Mouse (Mus musculus) neural tube, embryonic 15.5 days (tissue): ENCODE measurements at regions not wholly inside any gene's neighbourhood (a gene's known extent, or its start where the extent isn't known, plus 50 kb on each side); places are given as distances from the start of the nearest gene placed in this dataset.

Source experiments
- ATAC-seq: fragments of 200-750 bp; cut with Nextera tagmentation; 2 replicates; pipeline ENCODE4 v1.8.0; 2017; ENCODE audit warnings: mild to moderate bottlenecking, moderate TSS enrichment, moderate library complexity; ENCODE audit not compliant: low FRiP score
- H3K27ac ChIP-seq: fragments of 300-500 bp; sonication (generic); replicated peaks from 2 replicates; pipeline ENCODE4 v1.5.1; 2015; ENCODE audit warnings: mild to moderate bottlenecking, inconsistent platforms
- H3K27me3 ChIP-seq: fragments of 300-500 bp; sonication (generic); replicated peaks from 2 replicates; pipeline ENCODE4 v1.6.1; 2015; ENCODE audit warnings: inconsistent platforms
- H3K36me3 ChIP-seq: fragments of 300-500 bp; sonication (generic); 2 replicates; pipeline ENCODE4 v1.6.1; 2015; ENCODE audit warnings: inconsistent platforms
- H3K4me1 ChIP-seq: fragments of 300-500 bp; sonication (generic); 2 replicates; pipeline ENCODE4 v1.6.1; 2015; ENCODE audit warnings: inconsistent platforms
- H3K4me2 ChIP-seq: fragments of 300-500 bp; sonication (generic); 2 replicates; pipeline ENCODE4 v1.6.1; 2015; ENCODE audit warnings: inconsistent platforms, mild to moderate bottlenecking, moderate library complexity
- H3K4me3 ChIP-seq: fragments of 300-500 bp; sonication (generic); replicated peaks from 2 replicates; pipeline ENCODE4 v1.5.1; 2015; ENCODE audit warnings: mild to moderate bottlenecking, inconsistent platforms
- H3K9ac ChIP-seq: fragments of 300-500 bp; sonication (generic); replicated peaks from 2 replicates; pipeline ENCODE4 v1.6.1; 2015; ENCODE audit warnings: mild to moderate bottlenecking, inconsistent platforms
- H3K9me3 ChIP-seq: fragments of 300-500 bp; sonication (generic); replicated peaks from 2 replicates; pipeline ENCODE4 v1.6.1; 2016; ENCODE audit warnings: inconsistent platforms
- WGBS: fragments of 180-500 bp; shearing (Covaris S2); methylation state at CpG from one replicate; pipeline ENCODE4 v1.1.7; 2015; ENCODE audit warnings: mixed read lengths; 5-methylcytosine and 5-hydroxymethylcytosine counted together

DNA sequence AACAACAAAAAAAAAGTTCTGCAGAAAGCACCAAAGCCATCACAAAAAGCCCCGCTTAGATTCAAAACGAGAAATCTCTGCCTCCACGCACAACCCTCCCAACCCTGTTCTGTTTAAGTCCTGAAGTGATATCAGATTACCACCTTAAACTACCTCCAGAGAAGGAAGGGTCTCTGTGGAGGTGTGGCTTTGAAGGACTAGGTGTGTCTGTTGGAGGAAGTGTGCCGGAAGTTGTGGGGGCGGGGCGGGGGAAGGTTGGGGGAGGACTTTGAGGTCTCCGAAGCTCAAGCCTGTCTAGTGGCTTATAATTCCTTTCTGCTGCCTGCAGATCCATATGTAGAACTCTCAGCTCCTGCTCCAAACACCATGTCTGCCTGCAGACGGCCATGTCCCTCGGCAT lies 173.6 kb downstream of the Mreg start:
- H3K4me1 ChIP-seq: 0 out of 2 replicates have a peak, but pooled peaks cover 3% of the 10 kb centered on the region
- H3K4me2 ChIP-seq: no peak overlapping the region
- 78% methylated on average over 9 of the region's 9 CpGs for WGBS
- no peak overlapping the region for H3K4me3 ChIP-seq
- no peaks in the 10 kb centered on the region for H3K9me3 ChIP-seq
- ATAC-seq: no peak
- H3K27me3 ChIP-seq: no peaks in the 10 kb centered on the region
- no peak overlapping the region for H3K27ac ChIP-seq
- no peaks in the 10 kb centered on the region for H3K36me3 ChIP-seq
- no peak overlapping the region for H3K9ac ChIP-seq

DNA sequence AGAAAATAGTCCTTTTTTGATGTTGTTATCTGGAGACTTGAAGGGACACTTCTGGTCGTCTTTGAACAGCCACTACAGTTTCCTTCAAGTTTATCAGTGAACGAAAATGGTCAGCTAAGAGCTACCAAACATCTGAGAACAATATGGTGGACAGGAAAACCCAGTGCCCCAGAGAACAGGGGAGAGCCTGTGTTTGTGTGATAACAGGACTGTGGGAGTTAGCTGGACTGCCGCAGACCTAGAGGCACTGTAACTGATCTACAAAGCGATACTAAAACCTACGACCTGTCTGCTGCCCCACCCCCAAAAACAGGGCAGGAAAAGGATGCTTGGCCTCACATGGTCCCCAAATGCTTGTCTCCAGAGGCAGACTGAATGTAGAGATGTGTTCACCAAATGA lies 175.5 kb downstream of the Mreg start:
- no peaks in the 10 kb centered on the region for H3K27me3 ChIP-seq
- 84% methylated on average over 5 of the region's 5 CpGs for WGBS
- H3K36me3 ChIP-seq: no peaks in the 10 kb centered on the region
- no peak overlapping the region for H3K9ac ChIP-seq
- H3K4me2 ChIP-seq: no peak overlapping the region
- no peak overlapping the region for H3K4me3 ChIP-seq
- H3K27ac ChIP-seq: no peak overlapping the region
- ATAC-seq: no peak
- 0 out of 2 replicates have a peak, but pooled peaks cover 3% of the 10 kb centered on the region for H3K4me1 ChIP-seq
- H3K9me3 ChIP-seq: no peaks in the 10 kb centered on the region

- Histone ChIP-seq H3K4me3 (no peak overlapping the region), H3K4me1 (0 out of 2 replicates have a peak, but pooled peaks cover 3% of the 10 kb centered on the region), H3K4me2 (no peak overlapping the region), H3K9ac (no peak overlapping the region), H3K36me3 (no peaks in the 10 kb centered on the region), H3K9me3 (no peaks in the 10 kb centered on the region), H3K27ac (no peak overlapping the region), H3K27me3 (no peaks in the 10 kb centered on the region)
- ATAC-seq: no peak
- 79% methylated on average over 5 of the region's 5 CpGs for WGBS
Measured at GRCm38 (mm10) chr1:72036141-72036540, 176.0 kb downstream of the Mreg start.

- 89% methylated on average over 2 of the region's 2 CpGs for WGBS
Measured at GRCm38 (mm10) chr1:72033941-72034340, 178.2 kb downstream of the Mreg start.

GRCm38 (mm10) chr1:72032214-72032613 lies 179.9 kb downstream of the Mreg start:
- no peaks in the 10 kb centered on the region for H3K36me3 ChIP-seq
- no peak overlapping the region for H3K27ac ChIP-seq
- WGBS: 92% methylated on average over 4 of the region's 4 CpGs
- no peak for ATAC-seq
- H3K9ac ChIP-seq: no peak overlapping the region
- H3K4me3 ChIP-seq: no peak overlapping the region
- no peaks in the 10 kb centered on the region for H3K4me1 ChIP-seq
- no peaks in the 10 kb centered on the region for H3K27me3 ChIP-seq
- no peaks in the 10 kb centered on the region for H3K9me3 ChIP-seq
- no peak overlapping the region for H3K4me2 ChIP-seq

More at GRCm38 (mm10) chr1:72033941-72034340, 178.2 kb downstream of the Mreg start:
- H3K4me2 ChIP-seq: no peak overlapping the region
- H3K9ac ChIP-seq: no peak overlapping the region
- no peaks in the 10 kb centered on the region for H3K36me3 ChIP-seq
- H3K27me3 ChIP-seq: no peaks in the 10 kb centered on the region
- H3K27ac ChIP-seq: no peak overlapping the region
- no peak for ATAC-seq
- no peaks in the 10 kb centered on the region for H3K9me3 ChIP-seq
- 0 out of 2 replicates have a peak, but pooled peaks cover 3% of the 10 kb centered on the region for H3K4me1 ChIP-seq
- no peak overlapping the region for H3K4me3 ChIP-seq

GRCm38 (mm10) chr1:72030763-72031405 lies 181.2 kb downstream of the Mreg start:
- WGBS: 45% methylated on average over 8 of the region's 8 CpGs
- no peak overlapping the region for H3K9ac ChIP-seq
- H3K36me3 ChIP-seq: no peaks in the 10 kb centered on the region
- no peak overlapping the region for H3K27ac ChIP-seq
- H3K4me2 ChIP-seq: no peak overlapping the region
- H3K4me1 ChIP-seq: no peaks in the 10 kb centered on the region
- no peaks in the 10 kb centered on the region for H3K27me3 ChIP-seq
- H3K9me3 ChIP-seq: no peaks in the 10 kb centered on the region
- no peak for ATAC-seq
- H3K4me3 ChIP-seq: no peak overlapping the region

DNA sequence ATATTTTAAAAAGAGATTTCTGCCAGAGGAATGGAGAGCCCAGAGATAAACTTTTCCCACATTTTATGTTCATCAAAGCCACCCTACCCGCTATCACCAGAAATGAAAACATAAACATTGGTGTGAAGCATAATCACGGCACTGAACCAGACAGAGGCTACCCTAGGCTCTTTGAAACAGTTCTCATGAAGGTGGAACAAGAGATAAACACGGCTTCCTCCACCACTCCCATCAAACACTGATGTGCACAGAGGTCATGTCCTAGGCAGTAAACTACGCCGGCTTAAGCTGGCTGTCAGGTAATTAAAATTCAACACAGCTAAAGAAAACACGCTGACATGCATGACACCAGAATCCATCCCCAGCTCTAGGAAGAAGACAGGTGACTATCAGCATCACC lies 182.5 kb downstream of the Mreg start:
- no peaks in the 10 kb centered on the region for H3K4me1 ChIP-seq
- H3K9ac ChIP-seq: no peak overlapping the region
- no peak overlapping the region for H3K4me2 ChIP-seq
- H3K27me3 ChIP-seq: no peaks in the 10 kb centered on the region
- no peaks in the 10 kb centered on the region for H3K9me3 ChIP-seq
- ATAC-seq: no peak
- 70% methylated on average over 6 of the region's 6 CpGs for WGBS
- no peak overlapping the region for H3K27ac ChIP-seq
- no peaks in the 10 kb centered on the region for H3K36me3 ChIP-seq
- no peak overlapping the region for H3K4me3 ChIP-seq

- no peak overlapping the region for H3K9ac ChIP-seq
- H3K27ac ChIP-seq: no peak overlapping the region
- no peak overlapping the region for H3K4me3 ChIP-seq
- H3K4me2 ChIP-seq: no peak overlapping the region
- H3K36me3 ChIP-seq: no peaks in the 10 kb centered on the region
- no peaks in the 10 kb centered on the region for H3K9me3 ChIP-seq
- 93% methylated on average over 4 of the region's 4 CpGs for WGBS
- no peaks in the 10 kb centered on the region for H3K27me3 ChIP-seq
- H3K4me1 ChIP-seq: no peaks in the 10 kb centered on the region
- ATAC-seq: no peak
Measured at GRCm38 (mm10) chr1:72026861-72027260, 185.2 kb downstream of the Mreg start.

- H3K36me3 ChIP-seq: no peaks in the 10 kb centered on the region
- no peaks in the 10 kb centered on the region for H3K9me3 ChIP-seq
- H3K27ac ChIP-seq: no peak overlapping the region
- H3K4me2 ChIP-seq: no peak overlapping the region
- no peaks in the 10 kb centered on the region for H3K27me3 ChIP-seq
- H3K4me3 ChIP-seq: no peak overlapping the region
- 87% methylated on average over 3 of the region's 3 CpGs for WGBS
- H3K4me1 ChIP-seq: no peaks in the 10 kb centered on the region
- no peak overlapping the region for H3K9ac ChIP-seq
- no peak for ATAC-seq
Measured at GRCm38 (mm10) chr1:72022631-72023030, 189.5 kb downstream of the Mreg start.

- H3K9me3 ChIP-seq: no peaks in the 10 kb centered on the region
- no peaks in the 10 kb centered on the region for H3K36me3 ChIP-seq
- no peak overlapping the region for H3K4me3 ChIP-seq
- ATAC-seq: no peak
- 71% methylated on average over 4 of the region's 4 CpGs for WGBS
- no peaks in the 10 kb centered on the region for H3K27me3 ChIP-seq
- H3K9ac ChIP-seq: no peak overlapping the region
- H3K4me1 ChIP-seq: peaks cover 5% of the 10 kb centered on the region; the same call in 1 of the 2 replicates
- H3K27ac ChIP-seq: no peak overlapping the region
- H3K4me2 ChIP-seq: no peak overlapping the region
Measured at GRCm38 (mm10) chr1:72018479-72019222, 193.5 kb downstream of the Mreg start.

DNA sequence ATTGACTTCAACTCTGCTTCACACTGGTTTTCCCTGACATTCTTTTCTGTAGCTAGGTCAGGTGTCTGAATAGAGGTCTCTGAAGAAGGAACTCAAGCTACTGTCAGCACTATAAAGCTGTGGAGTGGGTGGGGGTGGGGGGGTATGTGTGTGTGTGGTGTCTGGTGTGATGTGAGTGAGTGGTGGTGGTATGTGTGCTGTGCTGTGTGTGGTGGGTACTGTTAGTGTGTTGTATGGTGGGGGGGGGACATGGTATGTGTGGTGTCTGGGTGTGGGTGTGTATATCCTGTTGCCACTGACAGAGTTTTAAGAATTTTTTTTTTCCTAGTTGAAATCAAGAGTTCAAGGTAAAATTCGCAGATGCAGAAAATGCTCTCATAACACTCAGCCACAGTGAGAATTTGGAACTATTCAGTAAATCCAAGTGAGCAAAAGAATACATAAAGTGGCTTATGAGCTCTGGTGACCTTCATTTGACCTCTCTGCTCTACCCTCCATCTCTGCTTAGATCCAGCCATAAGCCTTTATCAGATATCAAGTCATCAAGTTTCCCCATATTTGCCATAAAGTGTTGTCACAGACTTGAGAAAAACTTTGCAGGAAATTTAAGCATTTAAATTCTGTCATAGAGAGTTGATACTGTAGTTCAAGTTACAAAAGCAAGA lies 194.2 kb downstream of the Mreg start:
- Histone ChIP-seq H3K4me1 (peaks cover 5% of the 10 kb centered on the region; the same call in 1 of the 2 replicates), H3K36me3 (no peaks in the 10 kb centered on the region), H3K4me2 (no peak overlapping the region), H3K4me3 (no peak overlapping the region), H3K27ac (no peak overlapping the region), H3K9me3 (no peaks in the 10 kb centered on the region), H3K9ac (no peak overlapping the region), H3K27me3 (no peaks in the 10 kb centered on the region)
- ATAC-seq: no peak
- WGBS: 84% methylated on average over 1 of the region's 1 CpGs

GRCm38 (mm10) chr1:72015471-72015870 lies 196.6 kb downstream of the Mreg start:
- Histone ChIP-seq H3K9ac (no peak overlapping the region), H3K27me3 (no peaks in the 10 kb centered on the region), H3K4me3 (no peak overlapping the region), H3K4me1 (peaks cover 5% of the 10 kb centered on the region; the same call in 1 of the 2 replicates), H3K27ac (no peak overlapping the region; the same call in 1 of the 2 replicates), H3K36me3 (no peaks in the 10 kb centered on the region), H3K4me2 (no peak overlapping the region), H3K9me3 (no peaks in the 10 kb centered on the region)
- no peak for ATAC-seq
- WGBS: 93% methylated on average over 4 of the region's 4 CpGs
